Mouse (Mus musculus) liver, embryonic 14.5 days (tissue): Measurements from ENCODE around the gene Rbm5. TPM values are rescaled to one million over a fixed set of nuclear protein-coding genes. Genes with fewer than 3 reads are reported as not detected.

ENCODE experiments used
- ATAC-seq: fragments of 200-750 bp; cut with Nextera tagmentation; 2 replicates; pipeline ENCODE4 v1.8.0; 2017; ENCODE audit warnings: moderate number of reproducible peaks, mild to moderate bottlenecking, moderate library complexity; ENCODE audit not compliant: insufficient read depth
- DNase-seq, 3 experiments: peaks; one replicate each; pipeline ENCODE4 v3.0.0-alpha.2; 2012 to 2013; ENCODE audit warnings: low read depth in 3 of 3, low spot score in 3 of 3
- H3K27ac ChIP-seq: fragments of 300-500 bp; sonication (generic); 2 replicates; pipeline ENCODE4 v1.5.1; 2014; ENCODE audit warnings: moderate library complexity, mild to moderate bottlenecking, control low read depth, inconsistent platforms
- H3K27me3 ChIP-seq: fragments of 300-500 bp; sonication (generic); 2 replicates; pipeline ENCODE4 v1.6.1; 2014; ENCODE audit warnings: mild to moderate bottlenecking, low read length, moderate library complexity; ENCODE audit not compliant: control insufficient read depth, insufficient read depth
- H3K36me3 ChIP-seq: fragments of 300-500 bp; sonication (generic); replicated peaks from 2 replicates; pipeline ENCODE4 v1.6.1; 2014; ENCODE audit warnings: low read depth; ENCODE audit not compliant: control insufficient read depth, insufficient read depth
- H3K4me1 ChIP-seq, 2 experiments: fragments of 200-500 bp in 1 of 2; fragments of 300-500 bp in 1 of 2; sonication (generic) in 1 of 2; replicated peaks; 2 replicates each; pipeline ENCODE4 v1.6.1; 2012 to 2014; ENCODE audit warnings: antibody characterized with exemption in 1 of 2, inconsistent platforms in 1 of 2, low read length in 1 of 2; ENCODE audit not compliant: control insufficient read depth in 2 of 2, insufficient read depth in 2 of 2
- H3K4me2 ChIP-seq: fragments of 300-500 bp; sonication (generic); 2 replicates; pipeline ENCODE4 v1.6.1; 2014; ENCODE audit warnings: low read depth, mild to moderate bottlenecking, control low read depth, moderate library complexity
- H3K4me3 ChIP-seq, 2 experiments: fragments of 200-500 bp in 1 of 2; fragments of 300-500 bp in 1 of 2; sonication (generic) in 1 of 2; 2 replicates each; pipeline ENCODE4 v1.5.1; 2012 to 2014; ENCODE audit warnings: low read depth in 2 of 2, low read length in 2 of 2, mild to moderate bottlenecking in 2 of 2, control low read depth in 1 of 2, inconsistent platforms in 1 of 2, moderate library complexity in 1 of 2; ENCODE audit not compliant: insufficient read depth in 1 of 2
- H3K9ac ChIP-seq: fragments of 300-500 bp; sonication (generic); replicated peaks from 2 replicates; pipeline ENCODE4 v1.6.1; 2014; ENCODE audit warnings: mild to moderate bottlenecking, control low read depth, moderate library complexity
- H3K9me3 ChIP-seq: fragments of 300-500 bp; sonication (generic); 2 replicates; pipeline ENCODE4 v1.6.1; 2016; ENCODE audit warnings: low read length, mixed read lengths; ENCODE audit not compliant: control insufficient read depth
- CTCF ChIP-seq: IDR thresholded peaks from 2 replicates; pipeline ENCODE4 v1.5.1; 2016; ENCODE audit warnings: antibody characterized with exemption, low read depth, control low read depth
- EP300 ChIP-seq: IDR thresholded peaks from 2 replicates; pipeline ENCODE4 v1.6.1; 2016; ENCODE audit warnings: antibody characterized with exemption, low read depth
- WGBS: fragments of 180-500 bp; shearing (Covaris S2); extraction: QIAGEN DNeasy Blood & Tissue Kit; methylation state at CpG from one replicate; pipeline ENCODE4 v1.1.7; 2014; ENCODE audit not compliant: insufficient replicate concordance; 5-methylcytosine and 5-hydroxymethylcytosine counted together
- polyA plus RNA-seq, 2 experiments: library from polyadenylated mRNA; depleted of rRNA in 1 of 2; stranded (reverse) in 1 of 2; unstranded in 1 of 2; fragments of >200 nt; fragmentation: Nextera tagmentation in 1 of 2; extraction: Ambion mirVana in 1 of 2; gene quantifications; 2 replicates each; pipeline versions ENCODE4 v1.2.1 to v1.2.3; 2012 to 2014

Rbm5 gene
- polyA plus RNA-seq, 2 experiments: 35.2 to 45.1 TPM

GRCm38 (mm10) chr9:107735356-107736184, 35.2 kb downstream of the Rbm5 start:
- Histone ChIP-seq H3K4me2 (no peak overlapping the region), H3K9me3 (no peaks in the 10 kb centered on the region), H3K27me3 (peaks cover 23% of the 10 kb centered on the region), H3K4me1 (peaks cover 0 to 19% of the 10 kb centered on the region in 2 experiments; a peak in 2 of 4 replicates), H3K36me3 (peaks cover 24% of the 10 kb centered on the region), H3K27ac (no peak overlapping the region), H3K9ac (no peak overlapping the region), H3K4me3 (no peak overlapping the region)
- 8% methylated on average over 17 of the region's 17 CpGs for WGBS
- DNase-seq (no peak), ATAC-seq (no peak)
- TF ChIP-seq CTCF (no peak), EP300 (no peak)

- Histone ChIP-seq H3K9ac (no peak overlapping the region), H3K27ac (no peak overlapping the region), H3K36me3 (peaks cover 14% of the 10 kb centered on the region), H3K4me2 (no peak overlapping the region), H3K27me3 (peaks cover 23% of the 10 kb centered on the region), H3K4me3 (no peak overlapping the region), H3K4me1 (peaks cover 0 to 19% of the 10 kb centered on the region in 2 experiments; a peak in 2 of 4 replicates), H3K9me3 (no peaks in the 10 kb centered on the region)
- 31% methylated on average over 7 of the region's 7 CpGs for WGBS
- ATAC-seq: no peak
- TF ChIP-seq CTCF (no peak), EP300 (no peak)
- DNase-seq: no peak
Measured at GRCm38 (mm10) chr9:107734567-107734971, 36.2 kb downstream of the Rbm5 start.

DNA sequence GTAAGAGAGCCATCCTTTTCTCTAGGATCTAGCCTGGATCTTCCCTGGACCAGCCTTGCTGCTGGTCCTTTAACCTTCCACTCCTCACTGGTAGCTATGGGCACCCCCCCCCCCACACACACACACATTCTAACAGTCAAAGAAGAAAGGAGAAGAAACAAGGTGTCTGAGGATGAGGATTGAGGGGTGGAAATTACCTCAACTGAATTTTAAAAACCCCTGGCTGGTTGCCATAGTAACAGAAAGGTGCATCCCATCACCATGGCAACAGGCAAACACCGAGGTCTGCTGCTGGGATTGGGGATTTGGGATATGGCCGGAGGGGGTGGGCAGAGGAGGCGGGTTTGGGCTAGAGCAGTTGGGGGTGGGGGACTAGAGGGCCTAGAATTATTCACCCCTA, 41.1 kb downstream of the Rbm5 start:
- no peaks in the 10 kb centered on the region for H3K9me3 ChIP-seq
- DNase-seq: no peak
- no peaks in the 10 kb centered on the region for H3K36me3 ChIP-seq
- no peak overlapping the region for H3K4me3 ChIP-seq
- H3K9ac ChIP-seq: no peak overlapping the region
- no peak overlapping the region for H3K4me2 ChIP-seq
- no peak for TF ChIP-seq EP300
- H3K27me3 ChIP-seq: peaks cover 2% of the 10 kb centered on the region; the same call in 1 of the 2 replicates
- no peak overlapping the region for H3K27ac ChIP-seq
- H3K4me1 ChIP-seq: peaks cover 0 to 4% of the 10 kb centered on the region in 2 experiments; a peak in 2 of 4 replicates
- no peak for ATAC-seq
- WGBS: 50% methylated on average over 3 of the region's 3 CpGs

DNA sequence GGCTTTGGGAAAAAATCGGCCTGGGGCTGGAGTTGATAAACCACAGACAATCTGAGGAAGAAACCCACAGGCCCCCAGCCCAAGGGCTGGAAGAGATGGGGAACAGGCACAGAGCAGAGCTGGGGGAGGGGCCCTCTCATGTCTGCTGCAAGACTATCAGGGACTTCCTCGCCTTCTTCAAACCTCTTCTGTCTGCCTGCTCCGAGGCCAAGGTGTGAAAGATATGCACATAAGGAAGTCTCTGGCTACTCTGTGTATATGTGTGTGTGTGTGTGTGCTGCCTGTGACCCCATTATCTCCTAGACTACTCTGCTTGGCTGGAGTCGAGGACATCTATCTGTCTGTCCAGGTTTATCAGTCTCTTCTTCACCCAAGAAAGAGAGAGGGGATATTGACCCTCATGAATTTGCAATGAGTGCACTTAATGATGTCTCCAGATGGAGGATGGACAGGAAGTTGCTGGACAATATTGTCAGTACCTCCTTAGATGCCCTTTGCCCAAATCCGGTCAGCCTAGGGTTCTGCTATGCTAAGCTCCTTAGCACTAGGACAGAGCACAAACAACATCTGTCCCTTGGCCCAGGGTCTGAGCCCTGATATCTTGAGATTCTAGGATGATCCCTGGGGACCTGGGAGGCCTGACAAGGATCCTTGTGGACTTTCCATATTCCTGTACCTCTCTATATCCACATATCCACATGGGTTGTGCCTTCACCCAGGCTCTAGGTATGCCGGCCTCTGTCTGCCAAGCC, 41.7 kb downstream of the Rbm5 start:
- H3K4me1 ChIP-seq: peaks cover 0 to 9% of the 10 kb centered on the region in 2 experiments; a peak in 2 of 4 replicates
- no peak overlapping the region for H3K27ac ChIP-seq
- H3K4me3 ChIP-seq: no peak overlapping the region
- WGBS: 28% methylated on average over 6 of the region's 6 CpGs
- H3K9ac ChIP-seq: no peak overlapping the region
- no peak for ATAC-seq
- no peaks in the 10 kb centered on the region for H3K9me3 ChIP-seq
- no peaks in the 10 kb centered on the region for H3K27me3 ChIP-seq
- H3K36me3 ChIP-seq: no peaks in the 10 kb centered on the region
- no peak for DNase-seq
- no peak overlapping the region for H3K4me2 ChIP-seq
- TF ChIP-seq CTCF: no peak
- TF ChIP-seq EP300: no peak

- 52% methylated on average over 3 of the region's 3 CpGs for WGBS
Measured at GRCm38 (mm10) chr9:107727041-107727440, 43.8 kb downstream of the Rbm5 start.

More at GRCm38 (mm10) chr9:107727041-107727440, 43.8 kb downstream of the Rbm5 start:
- TF ChIP-seq EP300: no peak
- TF ChIP-seq CTCF: no peak
- no peaks in the 10 kb centered on the region for H3K36me3 ChIP-seq
- no peak overlapping the region for H3K4me3 ChIP-seq
- DNase-seq (no peak), ATAC-seq (no peak)
- H3K4me1 ChIP-seq: peaks cover 0 to 17% of the 10 kb centered on the region in 2 experiments; a peak in 2 of 4 replicates
- no peak overlapping the region for H3K9ac ChIP-seq
- no peaks in the 10 kb centered on the region for H3K27me3 ChIP-seq
- no peaks in the 10 kb centered on the region for H3K9me3 ChIP-seq
- no peak overlapping the region for H3K27ac ChIP-seq
- no peak overlapping the region for H3K4me2 ChIP-seq
